Mouse (Mus musculus) midbrain, embryonic 13.5 days (tissue): ENCODE data around the gene Gng2. TPM values are rescaled to one million over a fixed set of nuclear protein-coding genes. Genes with fewer than 3 reads are reported as not detected.

ENCODE experiments used
- ATAC-seq: fragments of 200-750 bp; cut with Nextera tagmentation; 2 replicates; pipeline ENCODE4 v1.8.0; 2017; ENCODE audit warnings: mild to moderate bottlenecking, moderate TSS enrichment, moderate library complexity
- H3K27ac ChIP-seq: fragments of 300-500 bp; sonication (generic); 2 replicates; pipeline ENCODE4 v1.5.1; 2015; ENCODE audit warnings: inconsistent platforms, mild to moderate bottlenecking, moderate library complexity
- H3K27me3 ChIP-seq: fragments of 300-500 bp; sonication (generic); 2 replicates; pipeline ENCODE4 v1.6.1; 2015; ENCODE audit warnings: mild to moderate bottlenecking, inconsistent platforms
- H3K36me3 ChIP-seq: fragments of 300-500 bp; sonication (generic); 2 replicates; pipeline ENCODE4 v1.6.1; 2015; ENCODE audit warnings: mild to moderate bottlenecking, inconsistent platforms
- H3K4me1 ChIP-seq: fragments of 300-500 bp; sonication (generic); replicated peaks from 2 replicates; pipeline ENCODE4 v1.6.1; 2015; ENCODE audit warnings: inconsistent platforms
- H3K4me2 ChIP-seq: fragments of 300-500 bp; sonication (generic); replicated peaks from 2 replicates; pipeline ENCODE4 v1.6.1; 2015; ENCODE audit warnings: moderate library complexity, mild to moderate bottlenecking, inconsistent platforms
- H3K4me3 ChIP-seq: fragments of 300-500 bp; sonication (generic); replicated peaks from 2 replicates; pipeline ENCODE4 v1.5.1; 2015; ENCODE audit warnings: mild to moderate bottlenecking, inconsistent platforms
- H3K9ac ChIP-seq: fragments of 300-500 bp; sonication (generic); replicated peaks from 2 replicates; pipeline ENCODE4 v1.6.1; 2015; ENCODE audit warnings: mild to moderate bottlenecking, inconsistent platforms
- H3K9me3 ChIP-seq: fragments of 300-500 bp; sonication (generic); 2 replicates; pipeline ENCODE4 v1.6.1; 2016; ENCODE audit warnings: mild to moderate bottlenecking, inconsistent platforms
- WGBS: fragments of 180-500 bp; shearing (Covaris S2); methylation state at CpG from one replicate; pipeline ENCODE4 v1.1.7; 2015; 5-methylcytosine and 5-hydroxymethylcytosine counted together
- polyA plus RNA-seq: library from polyadenylated mRNA; unstranded; fragments of >200 nt; fragmentation: Nextera tagmentation; extraction: Ambion mirVana; gene quantifications from 2 replicates; pipeline ENCODE4 v1.2.1, GENCODE M21; 2015

Gene Gng2
- polyA plus RNA-seq, 1 experiment from 2014 or later = 367 TPM

- Histone ChIP-seq H3K4me2 (peak overlapping the region; percentile 59), H3K9ac (peak overlapping the region; percentile 73), H3K27me3 (no peaks in the 10 kb centered on the region), H3K9me3 (no peaks in the 10 kb centered on the region), H3K4me3 (peak overlapping the region; percentile 64), H3K27ac (peak overlapping the region; percentile 90), H3K4me1 (peaks cover 70% of the 10 kb centered on the region), H3K36me3 (no peaks in the 10 kb centered on the region)
- no peak for ATAC-seq
- 78% methylated on average over 5 of the region's 5 CpGs for WGBS
Observed at GRCm38 (mm10) chr14:19974429-19974828, 3.0 kb downstream of the Gng2 start.

DNA sequence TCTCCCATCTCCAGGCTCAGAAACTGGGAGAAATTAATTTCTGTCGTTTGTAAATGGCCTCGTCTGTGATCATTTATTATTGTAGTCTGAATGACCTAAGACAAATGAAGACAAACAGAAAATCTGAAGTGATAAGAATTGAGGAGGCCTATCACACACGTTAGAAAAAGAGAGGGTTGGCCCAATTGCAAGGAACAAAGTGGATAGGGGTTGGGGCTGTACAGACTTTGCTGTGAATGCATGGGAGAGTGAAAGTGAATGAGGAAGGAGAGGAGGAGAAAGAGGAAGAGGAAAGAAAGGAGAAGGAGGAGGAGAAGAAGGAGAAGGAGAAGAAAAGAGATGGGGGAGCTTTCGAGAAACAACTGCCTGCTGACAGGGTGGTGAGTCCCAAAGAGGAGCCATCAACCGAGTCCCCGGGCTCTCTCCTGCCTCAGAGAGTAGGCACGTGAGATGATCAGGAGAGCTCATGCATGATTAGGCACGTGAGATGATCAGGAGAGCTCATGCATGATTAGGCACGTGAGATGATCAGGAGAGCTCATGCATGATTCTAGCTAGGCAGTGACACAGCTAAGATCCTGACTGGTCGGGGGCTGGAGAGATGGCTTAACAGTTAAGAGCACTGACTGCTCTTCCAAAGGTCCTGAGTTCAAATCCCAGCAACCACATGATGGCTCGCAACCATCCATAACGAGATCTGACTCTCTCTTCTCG lies 5.0 kb downstream of the Gng2 start:
- no peak overlapping the region for H3K9ac ChIP-seq
- H3K9me3 ChIP-seq = no peaks in the 10 kb centered on the region
- no peaks in the 10 kb centered on the region for H3K36me3 ChIP-seq
- H3K27me3 ChIP-seq = no peaks in the 10 kb centered on the region
- no peak overlapping the region for H3K27ac ChIP-seq
- 69% methylated on average over 13 of the region's 13 CpGs for WGBS
- H3K4me2 ChIP-seq = no peak overlapping the region; the same call in 1 of the 2 replicates
- peaks cover 78% of the 10 kb centered on the region for H3K4me1 ChIP-seq
- ATAC-seq = no peak
- no peak overlapping the region for H3K4me3 ChIP-seq

GRCm38 (mm10) chr14:19970845-19971244 lies 6.6 kb downstream of the Gng2 start:
- H3K4me2 ChIP-seq = peak overlapping the region; percentile 22; the same call in 1 of the 2 replicates
- peaks cover 82% of the 10 kb centered on the region for H3K4me1 ChIP-seq
- H3K27ac ChIP-seq = peak overlapping the region; percentile 36; the same call in 1 of the 2 replicates
- H3K9me3 ChIP-seq = no peaks in the 10 kb centered on the region
- no peak overlapping the region for H3K4me3 ChIP-seq
- 47% methylated on average over 3 of the region's 3 CpGs for whole genome bisulfite sequencing
- ATAC-seq = no peak
- no peaks in the 10 kb centered on the region for H3K36me3 ChIP-seq
- H3K27me3 ChIP-seq = no peaks in the 10 kb centered on the region
- H3K9ac ChIP-seq = no peak overlapping the region

DNA sequence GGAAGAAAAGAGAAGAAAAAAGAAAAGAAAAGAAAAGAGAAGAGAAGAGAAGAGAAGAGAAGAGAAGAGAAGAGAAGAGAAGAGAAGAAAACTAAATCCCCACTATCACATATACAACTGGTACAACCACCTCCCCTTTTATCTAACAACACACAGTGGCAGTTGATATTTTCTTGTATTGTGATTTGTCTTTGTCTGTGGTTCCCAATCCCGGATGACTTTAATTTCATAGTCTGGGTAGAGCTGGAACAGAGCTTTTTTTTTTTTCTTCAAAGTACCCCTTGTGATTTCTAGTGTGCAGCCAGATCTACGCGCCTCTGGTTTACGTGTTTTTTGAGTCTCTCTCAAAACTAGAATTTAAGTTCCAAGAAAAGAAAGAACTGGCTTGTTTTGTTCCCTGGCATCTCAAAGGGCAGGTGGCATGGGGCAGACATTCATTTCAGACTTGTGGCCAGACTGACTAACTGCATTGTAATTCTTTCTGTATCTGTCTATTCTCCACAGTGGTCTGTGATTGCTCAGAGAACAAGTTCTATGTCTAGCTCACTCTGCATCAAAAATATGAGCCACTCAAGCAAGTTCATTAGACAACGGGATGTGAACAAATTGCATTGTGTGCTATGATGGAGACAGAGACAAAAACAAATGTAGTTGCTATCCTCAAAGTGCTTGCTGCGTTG lies 7.2 kb downstream of the Gng2 start:
- WGBS = 77% methylated on average over 6 of the region's 6 CpGs

GRCm38 (mm10) chr14:19969566-19969965 lies 7.9 kb downstream of the Gng2 start:
- Histone ChIP-seq H3K27me3 (no peaks in the 10 kb centered on the region), H3K27ac (no peak overlapping the region)

More for the DNA sequence above, 7.2 kb downstream of the Gng2 start:
- peaks cover 83% of the 10 kb centered on the region for H3K4me1 ChIP-seq
- H3K9me3 ChIP-seq = no peaks in the 10 kb centered on the region
- peak overlapping the region; percentile 36 for H3K27ac ChIP-seq
- ATAC-seq = no peak
- H3K9ac ChIP-seq = no peak overlapping the region
- no peak overlapping the region for H3K4me3 ChIP-seq
- peak overlapping the region; percentile 22; the same call in 1 of the 2 replicates for H3K4me2 ChIP-seq
- no peaks in the 10 kb centered on the region for H3K27me3 ChIP-seq
- H3K36me3 ChIP-seq = no peaks in the 10 kb centered on the region

GRCm38 (mm10) chr14:19969011-19969521 lies 8.4 kb downstream of the Gng2 start:
- Histone ChIP-seq H3K9me3 (no peaks in the 10 kb centered on the region), H3K4me3 (no peak overlapping the region), H3K36me3 (no peaks in the 10 kb centered on the region), H3K27ac (no peak overlapping the region), H3K4me1 (peaks cover 81% of the 10 kb centered on the region), H3K27me3 (no peaks in the 10 kb centered on the region), H3K9ac (no peak overlapping the region), H3K4me2 (no peak overlapping the region)
- WGBS = 50% methylated on average over 5 of the region's 5 CpGs
- ATAC-seq = no peak

More at GRCm38 (mm10) chr14:19969566-19969965, 7.9 kb downstream of the Gng2 start:
- Histone ChIP-seq H3K9me3 (no peaks in the 10 kb centered on the region), H3K36me3 (no peaks in the 10 kb centered on the region), H3K4me1 (peaks cover 81% of the 10 kb centered on the region), H3K4me2 (no peak overlapping the region), H3K4me3 (no peak overlapping the region), H3K9ac (no peak overlapping the region)
- WGBS = 93% methylated on average over 1 of the region's 1 CpGs
- ATAC-seq = no peak

- Histone ChIP-seq H3K9me3 (no peaks in the 10 kb centered on the region), H3K4me2 (no peak overlapping the region), H3K27ac (no peak overlapping the region), H3K4me1 (peaks cover 81% of the 10 kb centered on the region), H3K27me3 (no peaks in the 10 kb centered on the region), H3K36me3 (no peaks in the 10 kb centered on the region), H3K9ac (no peak overlapping the region), H3K4me3 (no peak overlapping the region)
- no peak for ATAC-seq
- WGBS = 83% methylated on average over 7 of the region's 7 CpGs
Observed at GRCm38 (mm10) chr14:19968321-19969010, 9.0 kb downstream of the Gng2 start.

GRCm38 (mm10) chr14:19967482-19967881 lies 9.9 kb downstream of the Gng2 start:
- Histone ChIP-seq H3K27ac (no peak overlapping the region), H3K36me3 (no peaks in the 10 kb centered on the region)
- ATAC-seq = no peak

GRCm38 (mm10) chr14:19963961-19964505 lies 13.4 kb downstream of the Gng2 start:
- WGBS = 22% methylated on average over 5 of the region's 5 CpGs
- H3K4me3 ChIP-seq = no peak overlapping the region
- no peak overlapping the region; the same call in 1 of the 2 replicates for H3K9ac ChIP-seq
- H3K27ac ChIP-seq = peak overlapping the region; percentile 74
- peaks cover 4% of the 10 kb centered on the region; the same call in 1 of the 2 replicates for H3K36me3 ChIP-seq
- ATAC-seq = peak; percentile 61
- H3K4me1 ChIP-seq = peaks cover 72% of the 10 kb centered on the region
- H3K27me3 ChIP-seq = no peaks in the 10 kb centered on the region
- H3K4me2 ChIP-seq = 0 out of 2 replicates have a peak overlapping the region, but pooled peaks have one; percentile 7
- no peaks in the 10 kb centered on the region for H3K9me3 ChIP-seq

More at GRCm38 (mm10) chr14:19967482-19967881, 9.9 kb downstream of the Gng2 start:
- H3K9me3 ChIP-seq = no peaks in the 10 kb centered on the region
- WGBS = 74% methylated on average over 8 of the region's 8 CpGs
- H3K4me2 ChIP-seq = no peak overlapping the region
- no peak overlapping the region for H3K4me3 ChIP-seq
- H3K4me1 ChIP-seq = peaks cover 79% of the 10 kb centered on the region
- H3K27me3 ChIP-seq = no peaks in the 10 kb centered on the region
- H3K9ac ChIP-seq = no peak overlapping the region; the same call in 1 of the 2 replicates

GRCm38 (mm10) chr14:19961924-19962915 lies 15.2 kb downstream of the Gng2 start:
- peak overlapping the region; percentile 5; the same call in 1 of the 2 replicates for H3K27ac ChIP-seq
- peak; percentile 61 for ATAC-seq
- no peak overlapping the region for H3K4me3 ChIP-seq
- H3K4me2 ChIP-seq = no peak overlapping the region
- H3K27me3 ChIP-seq = no peaks in the 10 kb centered on the region
- H3K36me3 ChIP-seq = peaks cover 17% of the 10 kb centered on the region
- H3K9me3 ChIP-seq = no peaks in the 10 kb centered on the region
- 51% methylated on average over 15 of the region's 15 CpGs for WGBS
- H3K9ac ChIP-seq = no peak overlapping the region
- peaks cover 58% of the 10 kb centered on the region for H3K4me1 ChIP-seq
